Mouse (Mus musculus) Patski (cell line): ENCODE measurements around the gene Sdc3. TPM values are rescaled to one million over a fixed set of nuclear protein-coding genes. Genes with fewer than 3 reads are reported as not detected.

Experiments used
- ATAC-seq: fragments of 100-300 bp; one replicate; pipeline ENCODE4 v1.8.0; 2021
- CTCF ChIA-PET: fragments of 350-600 bp; sonication (Branson Sonifier 250); formaldehyde crosslinking; loops from one replicate; lab custom pipeline; 2022; ENCODE audit warnings: inconsistent platforms; lab: Charles Lee
- POLR2A ChIA-PET: fragments of 350-600 bp; sonication (Branson Sonifier 250); formaldehyde crosslinking; loops from one replicate; lab custom pipeline; 2022; ENCODE audit warnings: antibody characterized with exemption, inconsistent platforms; lab: Charles Lee
- DNase-seq: peaks from one replicate; pipeline ENCODE4 v3.0.0-alpha.2; 2011; ENCODE audit warnings: low read depth, low spot score
- H3K27me3 ChIP-seq: fragments of 371-371 bp; one replicate; pipeline ENCODE4 v1.5.1; 2021
- CTCF ChIP-seq: fragments of 100-300 bp; IDR thresholded peaks from one replicate; pipeline ENCODE4 v1.5.1; 2021
- in situ Hi-C: fragments of 300-500 bp; cut with MboI; formaldehyde crosslinking; loops from 3 replicates; pipeline ENCODE4 v1.11.1; 2018; ENCODE audit warnings: low pct_unique_long_range_greater_than_20kb, mixed read lengths
- polyA plus RNA-seq: library from polyadenylated mRNA; unstranded; gene quantifications from one replicate; pipeline ENCODE4 v1.2.3, GENCODE M21; 2021

Sdc3 gene
- polyA plus RNA-seq, 1 experiment from 2014 or later: 39.8 TPM

DNA sequence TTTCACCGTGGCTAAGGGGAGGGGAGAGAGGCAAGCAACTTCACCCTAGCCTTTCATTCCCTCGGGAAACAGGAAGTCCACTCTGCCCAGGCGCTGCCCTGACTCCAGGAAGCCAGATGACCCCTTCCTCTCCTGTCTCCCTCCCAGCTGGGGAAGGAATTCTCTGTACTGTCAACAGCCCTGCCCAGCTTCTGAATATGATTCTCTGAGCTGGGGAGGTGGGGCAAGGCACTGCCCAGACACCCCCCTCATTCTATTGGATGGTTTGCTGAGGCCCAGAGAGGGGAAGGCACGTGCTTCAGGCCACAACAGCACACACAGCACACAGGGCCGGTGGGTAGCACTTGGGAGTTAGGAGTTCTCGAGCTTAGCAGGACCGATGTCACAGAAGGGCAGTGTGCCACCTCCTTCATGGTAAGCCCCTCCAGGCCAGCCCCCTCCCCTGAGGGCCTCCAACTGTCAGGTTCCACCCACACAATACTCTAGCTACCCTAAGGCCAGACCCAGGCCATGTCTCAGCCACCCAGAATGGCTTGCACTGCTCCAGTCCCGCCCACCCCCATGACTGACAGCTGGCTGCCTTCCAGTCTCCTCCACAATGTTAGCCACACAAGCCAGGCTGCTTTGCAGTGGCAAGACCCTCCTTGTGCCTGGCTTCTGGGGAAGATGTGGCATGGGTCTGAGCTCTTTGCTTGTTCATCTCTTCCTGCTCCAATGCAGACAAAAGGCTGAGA is 48.9 kb downstream of the Sdc3 start:
- ATAC-seq (no peak), DNase-seq (no peak)
- CTCF ChIA-PET: no interaction called here
- H3K27me3 ChIP-seq: no peaks in the 10 kb centered on the region
- no peak for TF ChIP-seq CTCF
- POLR2A ChIA-PET: no interaction called here
- in situ Hi-C loops: no loop called here

DNA sequence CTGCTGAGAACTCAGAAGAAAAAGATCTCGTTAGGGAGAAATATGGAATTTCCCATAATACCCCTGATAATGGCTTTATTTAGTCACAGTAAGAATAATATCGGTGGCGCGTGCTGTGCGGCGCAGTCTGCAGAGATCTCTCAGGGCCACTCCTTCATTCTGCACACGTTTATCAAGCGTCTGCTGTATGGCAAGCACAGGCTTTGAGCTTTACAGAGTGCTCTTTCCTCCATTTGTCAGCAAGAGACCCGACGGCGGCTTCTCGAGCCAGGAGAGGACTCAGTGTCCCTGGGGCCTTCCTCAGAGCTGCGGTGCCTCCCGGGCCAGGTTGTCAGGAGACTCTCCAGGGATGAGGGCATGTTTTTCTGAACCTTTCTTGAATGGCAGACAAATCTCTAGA is 56.5 kb downstream of the Sdc3 start:
- TF ChIP-seq CTCF: no peak
- in situ Hi-C loops: no loop called here
- no peaks in the 10 kb centered on the region for H3K27me3 ChIP-seq
- POLR2A ChIA-PET: no interaction called here
- no peak for ATAC-seq
- no peak for DNase-seq
- CTCF ChIA-PET: no interaction called here

GRCm38 (mm10) chr4:130857661-130858060 is 65.3 kb downstream of the Sdc3 start:
- in situ Hi-C loops: no loop called here
- no peak for ATAC-seq
- peaks cover 7% of the 10 kb centered on the region for H3K27me3 ChIP-seq
- no peak for DNase-seq
- ChIA-PET CTCF (interaction anchor here (1.4 kb wide), 1 partner anchor 67 kb away, joined by 3 read pairs; no protein-coding TSS in a partner anchor), POLR2A (no interaction called here)
- TF ChIP-seq CTCF: no peak

GRCm38 (mm10) chr4:130858880-130859279 is 66.5 kb downstream of the Sdc3 start:
- TF ChIP-seq CTCF: no peak
- POLR2A ChIA-PET: no interaction called here
- ATAC-seq (no peak), DNase-seq (no peak)
- in situ Hi-C loops: no loop called here
- peaks cover 7% of the 10 kb centered on the region for H3K27me3 ChIP-seq
- CTCF ChIA-PET: no interaction called here

DNA sequence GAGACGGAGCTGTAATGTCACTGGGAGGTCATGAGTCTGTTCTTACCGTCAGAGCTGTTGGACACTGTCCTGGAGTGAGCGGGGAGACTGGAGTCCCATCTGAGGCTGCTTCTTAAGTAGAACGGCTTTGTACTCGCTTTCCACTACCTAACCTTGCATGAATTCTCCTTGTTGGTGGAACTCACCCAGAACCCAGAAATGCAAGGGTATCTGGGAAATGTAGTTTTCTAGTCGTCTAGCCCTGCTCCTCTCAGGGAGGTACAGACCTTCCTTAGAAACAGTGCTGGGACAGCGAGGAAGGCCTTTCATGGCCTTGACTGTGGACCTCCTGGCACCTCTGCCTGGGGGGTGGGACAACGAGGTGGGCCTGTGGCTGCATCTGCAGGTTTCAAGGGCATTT is 67.1 kb downstream of the Sdc3 start:
- ChIA-PET CTCF (no interaction called here), POLR2A (no interaction called here)
- H3K27me3 ChIP-seq: peaks cover 6% of the 10 kb centered on the region
- DNase-seq: no peak
- ATAC-seq: no peak
- in situ Hi-C loops: no loop called here
- TF ChIP-seq CTCF: no peak

GRCm38 (mm10) chr4:130860902-130861652 is 68.7 kb downstream of the Sdc3 start:
- in situ Hi-C loops: no loop called here
- ATAC-seq: no peak
- DNase-seq: no peak
- ChIA-PET POLR2A (interaction anchor here (1.2 kb wide), 1 partner anchor 70 kb away, joined by 3 read pairs; no protein-coding TSS in a partner anchor), CTCF (interaction anchor here (1.0 to 1.4 kb wide), 2 partner anchors 17 to 25 kb away, joined by 3 read pairs; no protein-coding TSS in a partner anchor)
- H3K27me3 ChIP-seq: no peaks in the 10 kb centered on the region
- no peak for TF ChIP-seq CTCF

GRCm38 (mm10) chr4:130861653-130862208 is 69.4 kb downstream of the Sdc3 start:
- no peaks in the 10 kb centered on the region for H3K27me3 ChIP-seq
- DNase-seq: peak; percentile 75
- POLR2A ChIA-PET: interaction anchor here (0.5 to 1.2 kb wide), 2 partner anchors 59 to 71 kb away, joined by 3 read pairs; no protein-coding TSS in a partner anchor
- no peak for TF ChIP-seq CTCF
- CTCF ChIA-PET: interaction anchor here (0.7 to 1.0 kb wide), 2 partner anchors 17 to 61 kb away, joined by 3 read pairs; no protein-coding TSS in a partner anchor
- in situ Hi-C loops: no loop called here
- peak; percentile 77 for ATAC-seq

GRCm38 (mm10) chr4:130862538-130862937 is 70.2 kb downstream of the Sdc3 start:
- ChIA-PET POLR2A (interaction anchor here (0.5 to 1.2 kb wide), 2 partner anchors 60 to 72 kb away, joined by 3 read pairs; no protein-coding TSS in a partner anchor), CTCF (interaction anchor here (0.7 kb wide), 1 partner anchor 62 kb away, joined by 3 read pairs; no protein-coding TSS in a partner anchor)
- DNase-seq (no peak), ATAC-seq (no peak)
- in situ Hi-C loops: no loop called here
- H3K27me3 ChIP-seq: no peaks in the 10 kb centered on the region
- TF ChIP-seq CTCF: no peak

DNA sequence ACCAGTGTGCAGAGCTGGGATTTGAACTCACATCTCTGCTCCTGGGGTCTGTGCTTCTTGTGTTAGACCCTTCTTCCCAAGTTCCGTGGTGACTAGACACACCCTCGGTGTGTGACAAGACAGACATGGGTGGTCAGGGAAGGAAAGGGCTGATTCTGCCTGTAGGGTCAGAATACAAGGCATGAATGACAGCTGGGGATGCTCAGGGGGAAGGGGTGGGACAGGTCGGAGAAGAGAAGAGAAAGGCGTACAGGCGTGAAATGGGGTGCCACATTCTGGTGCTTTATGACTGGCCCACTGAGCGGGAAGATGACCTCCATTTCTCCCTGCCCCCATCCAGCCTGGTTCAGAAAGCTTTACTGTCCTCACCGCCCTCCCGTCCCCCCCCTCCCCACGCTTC is 73.1 kb downstream of the Sdc3 start:
- ChIA-PET POLR2A (interaction anchor here (1.0 kb wide), 1 partner anchor 96 kb away, joined by 3 read pairs; no protein-coding TSS in a partner anchor), CTCF (no interaction called here)
- DNase-seq: no peak
- no peaks in the 10 kb centered on the region for H3K27me3 ChIP-seq
- in situ Hi-C loops: no loop called here
- ATAC-seq: no peak
- no peak for TF ChIP-seq CTCF

- DNase-seq (no peak), ATAC-seq (no peak)
- H3K27me3 ChIP-seq: no peaks in the 10 kb centered on the region
- TF ChIP-seq CTCF: no peak
- ChIA-PET CTCF (interaction anchor here (0.8 kb wide), 1 partner anchor 13 kb away, joined by 3 read pairs; no protein-coding TSS in a partner anchor), POLR2A (interaction anchor here (1.0 kb wide), 1 partner anchor 96 kb away, joined by 3 read pairs; no protein-coding TSS in a partner anchor)
- in situ Hi-C loops: no loop called here
These were observed 73.6 kb downstream of the Sdc3 start for GRCm38 (mm10) chr4:130865901-130866371.
